Mouse (Mus musculus) kidney, adult 2 months (tissue): ENCODE data around the gene Ndufc1.

Experiments
- CTCF ChIP-seq: fragments of 200-500 bp; conservative IDR thresholded peaks from 2 replicates; pipeline ENCODE4 v1.5.1; 2011; ENCODE audit warnings: low read depth, mild to moderate bottlenecking, control low read depth, low read length, moderate library complexity, mixed read lengths; ENCODE audit not compliant: insufficient read depth, insufficient read length
- POLR2A ChIP-seq: fragments of 200-500 bp; IDR thresholded peaks from one replicate; pipeline ENCODE4 v1.6.1; 2011; ENCODE audit warnings: low read depth, low read length, control low read depth

DNA sequence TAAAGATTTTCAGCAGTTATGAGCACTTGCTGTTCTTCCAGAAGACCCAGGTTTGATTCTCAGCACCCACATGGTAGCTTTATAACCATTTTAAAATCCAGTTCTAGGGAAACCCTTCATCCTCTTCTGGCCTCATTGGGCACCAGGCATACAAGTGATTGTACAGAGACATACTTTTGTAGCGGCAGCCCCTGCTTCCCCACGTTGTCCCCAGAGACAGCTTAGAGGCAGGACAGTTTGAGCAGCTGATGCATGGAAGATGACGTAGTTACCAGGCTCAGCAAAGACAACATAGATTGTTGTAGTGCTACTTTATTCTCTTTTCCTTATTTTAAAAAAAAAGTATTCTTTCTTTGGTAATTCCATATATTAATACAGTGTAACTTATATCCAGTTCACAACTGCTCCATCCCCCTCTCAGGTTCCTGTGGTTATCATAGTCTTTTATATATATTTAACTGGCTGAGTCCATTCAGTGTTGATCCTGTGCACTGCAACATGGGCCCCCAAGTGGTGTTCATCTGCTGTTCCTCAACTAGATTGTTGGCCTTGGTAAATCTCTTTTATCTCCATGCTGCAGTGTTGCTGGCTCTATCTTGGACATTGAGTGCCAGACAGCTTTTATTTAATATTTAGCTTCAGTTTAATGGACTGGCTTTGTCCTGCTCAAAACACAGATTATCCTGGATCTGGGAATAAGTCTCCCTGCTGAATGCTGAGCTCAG, 26.2 kb upstream of the Ndufc1 start:
- TF ChIP-seq CTCF (no peak), POLR2A (no peak)
